Mouse (Mus musculus) liver, embryonic 11.5 days (tissue): ENCODE results near the gene Spaca4. TPM values are rescaled to one million over a fixed set of nuclear protein-coding genes. Genes with fewer than 3 reads are reported as not detected.

Experiments
- ATAC-seq: fragments of 200-750 bp; cut with Nextera tagmentation; replicated peaks from 2 replicates; pipeline ENCODE4 v1.8.0; 2017; ENCODE audit warnings: moderate number of reproducible peaks, mild to moderate bottlenecking, moderate TSS enrichment, moderate library complexity; ENCODE audit not compliant: low FRiP score
- DNase-seq: peaks from one replicate; pipeline ENCODE4 v3.0.0-alpha.2; 2017; ENCODE audit warnings: low spot score
- H3K27ac ChIP-seq: fragments of 300-500 bp; sonication (generic); 2 replicates; pipeline ENCODE4 v1.5.1; 2014; ENCODE audit warnings: mild to moderate bottlenecking, low read depth, low read length, control low read depth
- H3K27me3 ChIP-seq: fragments of 300-500 bp; sonication (generic); replicated peaks from 2 replicates; pipeline ENCODE4 v1.6.1; 2014; ENCODE audit warnings: low read length, mixed read lengths; ENCODE audit not compliant: control insufficient read depth, insufficient read depth
- H3K36me3 ChIP-seq: fragments of 300-500 bp; sonication (generic); 2 replicates; pipeline ENCODE4 v1.6.1; 2014; ENCODE audit warnings: mild to moderate bottlenecking, low read length, moderate library complexity, mixed read lengths; ENCODE audit not compliant: control insufficient read depth, insufficient read depth
- H3K4me1 ChIP-seq: fragments of 300-500 bp; sonication (generic); replicated peaks from 2 replicates; pipeline ENCODE4 v1.6.1; 2014; ENCODE audit warnings: low read length, mixed read lengths; ENCODE audit not compliant: control insufficient read depth, insufficient read depth
- H3K4me2 ChIP-seq: fragments of 300-500 bp; sonication (generic); 2 replicates; pipeline ENCODE4 v1.6.1; 2014; ENCODE audit warnings: mild to moderate bottlenecking, control low read depth, moderate library complexity
- H3K4me3 ChIP-seq: fragments of 300-500 bp; sonication (generic); 2 replicates; pipeline ENCODE4 v1.5.1; 2014; ENCODE audit warnings: low read depth, low read length, control low read depth
- H3K9ac ChIP-seq: fragments of 300-500 bp; sonication (generic); 2 replicates; pipeline ENCODE4 v1.6.1; 2014; ENCODE audit warnings: low read depth, low read length, control low read depth
- H3K9me3 ChIP-seq: fragments of 300-500 bp; sonication (generic); 2 replicates; pipeline ENCODE4 v1.6.1; 2016; ENCODE audit warnings: low read length, inconsistent platforms, mixed read lengths; ENCODE audit not compliant: control insufficient read depth
- WGBS: fragments of 180-500 bp; shearing (Covaris S2); extraction: QIAGEN DNeasy Blood & Tissue Kit; methylation state at CpG from one replicate; pipeline ENCODE4 v1.1.7; 2014; 5-methylcytosine and 5-hydroxymethylcytosine counted together
- polyA plus RNA-seq: library from polyadenylated mRNA; unstranded; fragments of >200 nt; fragmentation: Nextera tagmentation; extraction: Ambion mirVana; gene quantifications from 2 replicates; pipeline ENCODE4 v1.2.1, GENCODE M21; 2014

Gene Spaca4
- polyA plus RNA-seq, 1 experiment from 2014 or later: not detected

DNA sequence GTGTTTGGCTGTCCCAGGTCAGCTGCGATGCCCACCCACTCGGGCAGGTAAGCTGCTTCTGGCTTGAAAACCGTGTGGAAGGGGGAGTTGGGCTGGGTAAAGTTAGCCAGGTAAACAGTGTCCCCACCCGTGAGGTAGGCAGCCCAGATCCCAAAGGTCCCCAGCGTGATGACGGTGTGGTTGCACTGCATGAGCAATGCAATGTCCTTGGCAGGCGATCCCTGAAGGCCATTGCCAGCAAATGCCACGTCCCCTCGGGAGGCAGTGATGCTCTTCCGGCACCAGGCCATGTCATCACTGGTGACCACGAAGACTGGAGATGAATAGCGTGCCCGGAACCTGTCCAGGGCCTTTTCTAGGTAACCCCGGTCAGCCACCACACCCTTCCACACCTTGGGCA lies 47.1 kb downstream of the Spaca4 start:
- no peak for ATAC-seq
- H3K4me3 ChIP-seq: no peak overlapping the region
- H3K9ac ChIP-seq: no peak overlapping the region
- H3K9me3 ChIP-seq: no peaks in the 10 kb centered on the region
- H3K27me3 ChIP-seq: no peaks in the 10 kb centered on the region
- WGBS: 83% methylated on average over 14 of the region's 14 CpGs
- H3K27ac ChIP-seq: no peak overlapping the region
- no peak overlapping the region for H3K4me2 ChIP-seq
- DNase-seq: no peak
- H3K4me1 ChIP-seq: peaks cover 7% of the 10 kb centered on the region; the same call in 1 of the 2 replicates
- no peaks in the 10 kb centered on the region for H3K36me3 ChIP-seq

DNA sequence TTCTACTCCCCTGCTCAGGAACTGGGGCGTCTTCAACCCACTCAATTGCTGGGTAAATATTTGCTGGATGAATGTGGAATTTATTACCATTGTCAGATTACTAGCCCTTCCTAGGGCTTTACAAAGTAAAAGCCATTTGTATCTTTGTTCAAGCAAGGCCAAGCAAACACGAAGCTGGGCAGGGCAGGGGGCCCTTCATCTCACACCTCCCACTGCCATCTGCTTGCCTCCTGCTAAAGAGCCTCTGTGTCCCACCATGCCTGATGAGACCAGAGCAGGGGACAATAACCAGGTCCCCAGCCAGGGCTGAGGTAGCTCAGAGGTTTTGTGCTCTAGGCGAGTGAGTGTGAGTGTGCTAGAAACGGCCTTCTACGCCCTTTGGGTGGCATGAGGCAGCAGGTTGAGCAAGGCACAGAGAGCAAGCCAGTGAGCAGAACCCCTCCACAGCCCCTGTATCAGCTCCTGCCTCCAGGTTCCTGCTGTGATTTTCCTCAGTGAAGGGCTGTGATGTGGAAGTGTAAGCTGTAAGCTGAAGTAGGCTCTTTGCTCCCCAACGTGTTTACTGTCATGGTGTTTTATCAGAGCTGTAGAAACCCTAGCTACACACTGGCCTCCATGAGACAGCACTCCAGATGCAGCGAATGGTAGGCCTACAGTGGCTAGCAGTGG lies 47.9 kb downstream of the Spaca4 start:
- Histone ChIP-seq H3K27me3 (no peaks in the 10 kb centered on the region), H3K4me1 (peaks cover 7% of the 10 kb centered on the region; the same call in 1 of the 2 replicates), H3K9me3 (no peaks in the 10 kb centered on the region), H3K36me3 (no peaks in the 10 kb centered on the region), H3K4me3 (no peak overlapping the region), H3K9ac (no peak overlapping the region), H3K4me2 (no peak overlapping the region), H3K27ac (no peak overlapping the region)
- DNase-seq (no peak), ATAC-seq (no peak)
- WGBS: 73% methylated on average over 7 of the region's 7 CpGs

Other genes with a start within 250 kb of the Spaca4 start
- gene Tulp2, start 243.9 kb downstream of the Spaca4 start, polyA plus RNA-seq: 2.3 and 3.2 TPM in 2 replicates
- not detected in 2 replicates for gene Gm45808, start 239.0 kb downstream of the Spaca4 start, polyA plus RNA-seq
- gene Dhdh, start 237.0 kb downstream of the Spaca4 start, polyA plus RNA-seq: 4.9 and 5.8 TPM in 2 replicates
- gene Nucb1, start 215.4 kb downstream of the Spaca4 start, polyA plus RNA-seq: 149 and 153 TPM in 2 replicates
- gene Ppp1r15a, start 199.5 kb downstream of the Spaca4 start, polyA plus RNA-seq: 61.6 and 62.0 TPM in 2 replicates
- gene Plekha4, start 199.5 kb downstream of the Spaca4 start, polyA plus RNA-seq: 0.64 and 0.89 TPM in 2 replicates
- gene Hsd17b14, start 170.9 kb downstream of the Spaca4 start, polyA plus RNA-seq: 2.8 and 5.4 TPM in 2 replicates
- 84.7 and 90.1 TPM in 2 replicates for gene Bcat2, start 155.7 kb downstream of the Spaca4 start, polyA plus RNA-seq
- gene Fgf21, start 110.3 kb downstream of the Spaca4 start, polyA plus RNA-seq: 0.23 TPM in 1 of 2 replicates, not detected in the other
- not detected in 2 replicates for gene Fut1, start 108.5 kb downstream of the Spaca4 start, polyA plus RNA-seq
- 0.21 and 0.22 TPM in 2 replicates for gene Izumo1, start 104.0 kb downstream of the Spaca4 start, polyA plus RNA-seq
- 8.0 and 9.3 TPM in 2 replicates for gene Rasip1, start 98.3 kb downstream of the Spaca4 start, polyA plus RNA-seq
- gene Mamstr, start 85.8 kb downstream of the Spaca4 start, polyA plus RNA-seq: 0.69 and 0.73 TPM in 2 replicates
- 0.08 TPM in 1 of 2 replicates, not detected in the other for gene Fut2, start 59.4 kb downstream of the Spaca4 start, polyA plus RNA-seq
- gene Ntn5, start 41.8 kb downstream of the Spaca4 start, polyA plus RNA-seq: 0.23 TPM in 1 of 2 replicates, not detected in the other
- 0.30 and 0.33 TPM in 2 replicates for gene Sec1, start 31.4 kb downstream of the Spaca4 start, polyA plus RNA-seq
- gene Car11, start 26.0 kb downstream of the Spaca4 start, polyA plus RNA-seq: 1.0 and 1.2 TPM in 2 replicates
- 1.8 and 1.9 TPM in 2 replicates for gene Dbp, start 20.7 kb downstream of the Spaca4 start, polyA plus RNA-seq
- gene Rpl18, start 10.4 kb downstream of the Spaca4 start, polyA plus RNA-seq: 1,405 and 1,469 TPM in 2 replicates
- gene Sphk2, start 7.8 kb downstream of the Spaca4 start, polyA plus RNA-seq: 24.2 and 25.6 TPM in 2 replicates
- gene Fam83e, start 4.6 kb downstream of the Spaca4 start, polyA plus RNA-seq: 0.77 and 1.1 TPM in 2 replicates
- 0.30 and 0.45 TPM in 2 replicates for gene Lmtk3, start 57.9 kb upstream of the Spaca4 start, polyA plus RNA-seq
- gene Sult2b1, start 58.9 kb upstream of the Spaca4 start, polyA plus RNA-seq: 0.65 and 0.70 TPM in 2 replicates
- gene Cyth2, start 88.8 kb upstream of the Spaca4 start, polyA plus RNA-seq: 67.2 and 69.1 TPM in 2 replicates
- gene Kcnj14, start 99.0 kb upstream of the Spaca4 start, polyA plus RNA-seq: 0.40 and 0.74 TPM in 2 replicates
- gene Grwd1, start 105.1 kb upstream of the Spaca4 start, polyA plus RNA-seq: 101 and 106 TPM in 2 replicates
- 54.8 and 60.7 TPM in 2 replicates for gene Kdelr1, start 147.0 kb upstream of the Spaca4 start, polyA plus RNA-seq
- gene Grin2d, start 152.6 kb upstream of the Spaca4 start, polyA plus RNA-seq: 0.13 and 0.23 TPM in 2 replicates
- 1.0 and 1.3 TPM in 2 replicates for gene Syngr4, start 170.9 kb upstream of the Spaca4 start, polyA plus RNA-seq
- 4.0 and 5.8 TPM in 2 replicates for gene Tmem143, start 171.1 kb upstream of the Spaca4 start, polyA plus RNA-seq
- 91.8 and 99.6 TPM in 2 replicates for gene Emp3, start 195.6 kb upstream of the Spaca4 start, polyA plus RNA-seq
- 2.4 and 4.3 TPM in 2 replicates for gene Ccdc114, start 198.3 kb upstream of the Spaca4 start, polyA plus RNA-seq